Mouse (Mus musculus) liver, postnatal 0 days (tissue): ENCODE measurements around the gene Cebpz.

Experiments
- CTCF ChIP-seq: sonication (generic); IDR thresholded peaks from 2 replicates; pipeline ENCODE4 v1.5.1; 2016; ENCODE audit warnings: antibody characterized with exemption, low read depth
- EP300 ChIP-seq: IDR thresholded peaks from 2 replicates; pipeline ENCODE4 v1.6.1; 2016; ENCODE audit warnings: antibody characterized with exemption, low read depth, mild to moderate bottlenecking

DNA sequence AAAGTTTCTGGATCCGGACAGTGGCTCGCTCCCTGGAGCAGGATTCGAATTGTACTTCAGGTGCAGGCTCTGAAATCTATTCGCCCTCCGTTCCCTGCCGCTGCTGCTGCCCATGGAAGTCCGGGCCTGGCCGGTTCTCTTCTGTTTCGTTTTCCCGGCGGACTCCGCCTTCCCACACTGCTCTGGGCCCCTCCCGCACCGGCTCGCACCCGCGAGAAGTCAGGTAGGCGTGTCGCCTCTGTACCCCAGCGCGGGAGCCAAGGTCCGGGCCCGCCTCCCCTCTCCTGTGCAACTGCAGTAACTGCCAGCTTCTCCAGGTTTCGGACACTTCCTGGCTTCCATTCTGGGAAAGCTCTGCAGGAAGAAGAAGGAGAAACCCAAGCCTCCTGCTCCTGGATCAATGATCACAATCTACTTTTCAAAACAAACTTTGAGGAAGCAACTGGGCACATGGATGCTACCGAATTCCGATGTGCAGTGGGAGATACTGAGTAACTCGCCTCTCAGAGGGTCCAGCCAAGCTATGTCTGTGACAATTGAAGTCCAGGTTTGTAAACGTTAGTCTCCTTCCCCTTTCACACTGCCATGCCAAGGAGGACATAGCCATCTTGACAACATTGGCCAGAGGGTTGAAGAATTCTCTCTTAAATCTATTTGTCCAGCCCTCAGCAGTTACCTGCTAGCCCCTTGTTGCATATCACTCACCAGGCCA lies 54.3 kb downstream of the Cebpz start, which contains the start of gene Eif2ak2:
- TF ChIP-seq CTCF (no peak), EP300 (peak; percentile 50; the same call in 1 of the 2 replicates)
